ENCODE assay signal across 29 mouse cellular contexts in the genomic region with DNA sequence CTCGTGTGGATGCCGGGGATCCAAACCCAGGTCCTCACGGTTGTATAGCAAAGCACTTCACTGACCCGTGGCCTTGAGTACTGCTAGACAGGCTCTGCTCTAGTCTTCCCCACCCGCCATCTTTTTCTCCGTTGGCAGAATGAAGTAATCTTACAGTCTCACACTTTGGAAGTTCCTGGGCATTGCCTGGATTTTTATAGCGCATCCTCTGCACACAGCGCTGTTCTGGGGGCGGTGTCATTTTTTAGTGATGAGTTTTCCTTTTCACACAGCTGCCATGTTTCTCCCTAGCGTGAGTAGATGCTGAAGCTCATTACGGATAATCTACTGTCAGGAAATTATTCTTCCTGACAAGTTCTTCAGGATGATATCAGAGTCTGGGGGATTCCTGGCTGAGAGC. TPM values are rescaled to one million over a fixed set of nuclear protein-coding genes. Genes with fewer than 3 reads are reported as not detected.
A peak's percentile ranks its signal among the peaks of the same experiment; 100 is the strongest.
DNase-seq lines count a peak whose midpoint lies in the region; ATAC-seq lines count a peak whose summit lies in the region.
"Had no signal": no experiment of that assay in that cellular context is flagged by ENCODE, and none has a peak within 500 bp of the region (broad histone marks: within the 10 kb centered on the region; RNA-seq: fewer than 3 reads in every experiment).

No protein-coding gene starts in this region.

- peak; percentile 78 for DNase-seq in brain, adult 2 months (ENCODE audit: low read depth, low spot score)
- DNase-seq in left cerebral cortex, postnatal 14 days (ENCODE audit: low spot score in 2 of 2), result peak; percentile 66 to 70
- DNase-seq in right cerebral cortex, postnatal 25 days, result peak; percentile 53
- no peak for DNase-seq in adrenal gland, postnatal 14 days
- DNase-seq: adrenal gland, adult 2 months; cerebellum, adult 8-10 months; cerebellum, postnatal 36 days; embryo, embryonic 11 days; gastrocnemius, postnatal 36 days; heart, adult 2 months; heart, postnatal 14 days; kidney, adult 18-20 months; liver; thymus, postnatal 25 days had no signal

- no peaks in the 10 kb centered on the region for H3K36me3 ChIP-seq in hindbrain, embryonic 12.5 days
- H3K36me3 ChIP-seq: embryonic facial prominence, embryonic 13.5 days; forebrain, embryonic 12.5 days; limb, embryonic 10.5 days; liver, embryonic 15.5 days had no signal

- 92% methylated on average over 11 of the region's 11 CpGs for WGBS in hindbrain, embryonic 12.5 days

- H3K27ac ChIP-seq in hindbrain, embryonic 12.5 days, result no peak overlapping the region
- H3K27ac ChIP-seq: embryonic facial prominence, embryonic 13.5 days; forebrain, embryonic 12.5 days; heart, adult 2 months; heart, embryonic 13.5 days; hindbrain, embryonic 14.5 days; limb, embryonic 10.5 days; liver, embryonic 15.5 days; macrophage; stomach, postnatal 0 days had no signal

- no peaks in the 10 kb centered on the region for H3K9me3 ChIP-seq in hindbrain, embryonic 12.5 days (replicated peaks)
- H3K9me3 ChIP-seq: embryonic facial prominence, embryonic 13.5 days; forebrain, embryonic 12.5 days; heart, embryonic 13.5 days; limb, embryonic 10.5 days; liver, embryonic 15.5 days had no signal

- no peak overlapping the region for H3K9ac ChIP-seq in hindbrain, embryonic 12.5 days
- H3K9ac ChIP-seq: embryonic facial prominence, embryonic 13.5 days; forebrain, embryonic 12.5 days; heart, embryonic 13.5 days; hindbrain, embryonic 14.5 days; liver, embryonic 15.5 days had no signal

- H3K27me3 ChIP-seq in hindbrain, embryonic 12.5 days, result no peaks in the 10 kb centered on the region
- H3K27me3 ChIP-seq: embryonic facial prominence, embryonic 13.5 days; heart, embryonic 13.5 days; liver, embryonic 15.5 days had no signal

- peak; percentile 86 for ATAC-seq in frontal cortex, adult (ENCODE audit: low TSS enrichment)
- ATAC-seq in hindbrain, embryonic 12.5 days (ENCODE audit: low FRiP score), result no peak
- ATAC-seq in megakaryocyte, adult 5-6 weeks (ENCODE audit: poor library complexity, severe bottlenecking), result no peak
- ATAC-seq: inflammation-experienced regulatory T-cells, adult 6 months had no signal

- intact Hi-C loops in left cerebral cortex, postnatal 14 days (cut with DNase I), result no loop called here

- no peak overlapping the region for H3K4me3 ChIP-seq in hindbrain, embryonic 12.5 days
- H3K4me3 ChIP-seq: embryonic facial prominence, embryonic 13.5 days; erythroblast, embryonic 14.5 days; forebrain, embryonic 12.5 days; heart, adult 2 months; heart, embryonic 13.5 days; limb, embryonic 10.5 days; liver, embryonic 15.5 days had no signal

- H3K4me2 ChIP-seq in hindbrain, embryonic 12.5 days (replicated peaks), result no peak overlapping the region
- H3K4me2 ChIP-seq: embryonic facial prominence, embryonic 13.5 days; forebrain, embryonic 12.5 days; heart, embryonic 13.5 days; hindbrain, embryonic 14.5 days; liver, embryonic 15.5 days; midbrain, embryonic 11.5 days had no signal

- H3K4me1 ChIP-seq in hindbrain, embryonic 12.5 days, result no peaks in the 10 kb centered on the region
- H3K4me1 ChIP-seq: embryonic facial prominence, embryonic 13.5 days; heart, embryonic 13.5 days; limb, embryonic 10.5 days; liver, embryonic 15.5 days had no signal

RNA-seq across cellular contexts. Expression of a gene that starts 24.8 kb away (rescaled TPM):
- total RNA-seq in left cerebral cortex, postnatal 14 days (2021), result 1 to 10 TPM; 6.2 to 6.4 TPM
- total RNA-seq in adrenal gland, postnatal 14 days (2021), result 1.3 and 1.6 TPM in 2 replicates
- polyA plus RNA-seq in hindbrain, embryonic 12.5 days (2016; fragmentation: Nextera tagmentation; extraction: Ambion mirVana), result 2.6 and 3.0 TPM in 2 replicates
- 1.4 and 2.1 TPM in 2 replicates for total RNA-seq in megakaryocyte, adult 5-6 weeks (2015)
- 0.77 and 2.0 TPM in 2 replicates for total RNA-seq in megakaryocyte, adult 5-6 weeks (2017)
- total RNA-seq: MEL had no signal
- polyA plus RNA-seq: erythroblast, embryonic 14.5 days had no signal
